Mouse (Mus musculus): ENCODE data around the gene Chd4.
A peak's percentile ranks its signal among the peaks of the same experiment; 100 is the strongest.
"Not testable (repeated sequence)": the region's sequence is repeated elsewhere in the genome, so short reads cannot be mapped to it uniquely, and the experiment has no call there.

Gene Chd4

DNA sequence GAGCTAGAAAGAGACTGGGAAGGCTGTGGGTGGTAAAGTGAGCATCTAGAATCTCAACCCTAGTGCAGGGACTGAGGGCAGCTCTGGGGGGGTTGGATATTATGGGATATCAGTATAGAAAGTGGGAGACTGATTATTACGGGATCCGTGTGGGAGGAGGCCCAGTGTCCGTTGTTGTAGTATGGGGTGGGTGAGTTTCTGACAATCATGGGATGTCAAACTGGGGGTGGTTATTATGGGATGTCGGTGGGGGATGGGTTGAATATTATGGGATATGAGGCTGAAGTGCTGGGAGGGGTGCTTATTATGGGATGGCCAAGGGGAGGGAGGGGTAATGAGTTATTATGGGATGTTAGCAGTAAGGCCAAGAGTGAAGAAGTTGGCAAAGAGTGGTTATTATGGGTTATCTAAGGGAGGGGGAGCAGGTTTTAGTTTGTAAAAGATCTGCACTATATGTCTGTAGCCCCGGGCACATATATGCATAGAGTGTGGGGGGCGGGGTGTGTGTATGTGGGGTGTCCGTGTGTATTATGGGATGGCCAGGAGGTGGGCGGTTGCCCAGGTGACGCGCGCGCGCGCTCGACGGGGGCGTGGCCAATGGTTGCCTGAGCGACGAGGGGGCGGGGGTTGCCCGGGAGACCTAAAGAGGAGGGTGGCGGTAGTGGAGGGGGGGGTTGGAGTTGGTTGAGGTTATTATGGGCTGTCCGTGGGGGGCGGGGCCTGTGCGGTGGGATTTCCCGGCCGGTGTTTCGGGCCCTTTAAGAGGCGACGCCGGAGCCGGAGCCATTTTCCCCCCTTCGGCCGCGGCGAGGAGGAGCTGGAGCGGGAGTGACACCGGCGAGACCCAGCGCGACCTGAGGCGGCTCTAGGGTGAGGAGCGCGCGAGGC lies at the start of gene Chd4:
Gene Chd4 (plus strand): TSS at position 591 of the 888 bp plus-strand sequence.
- peak; percentile 93 to 95 for DNase-seq (ENCODE audit: low spot score in 2 of 2)

GRCm38 (mm10) chr6:125046691-125047090 lies 49.1 kb upstream of the Chd4 start:
- peak; percentile 59 to 65 for DNase-seq (ENCODE audit: low spot score in 2 of 2)

DNA sequence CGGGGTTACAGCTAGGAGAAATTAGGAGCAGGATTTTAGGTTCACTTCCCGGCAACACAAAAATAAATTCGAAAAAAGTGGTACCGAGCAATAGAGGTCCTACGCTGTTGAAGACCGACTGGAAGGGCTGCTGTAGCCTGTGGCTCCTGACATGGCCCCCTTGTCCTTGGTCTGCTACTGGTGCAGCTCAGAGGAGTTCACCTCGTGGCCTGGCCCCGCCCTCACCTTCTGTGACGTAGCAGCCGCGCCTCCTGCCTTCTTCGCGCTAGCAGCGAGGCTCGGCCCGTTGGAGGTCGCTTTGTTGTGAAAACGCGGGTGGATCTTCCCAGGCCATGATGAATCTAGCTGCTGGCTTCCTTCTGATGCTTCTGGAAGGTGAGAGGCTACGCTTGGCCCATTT lies 46.1 kb upstream of the Chd4 start, which contains the start of gene Acrbp:
Gene Acrbp (plus strand): TSS at position 12 of the 400 bp plus-strand sequence.
- no peak for DNase-seq (ENCODE audit: low spot score in 2 of 2)

DNA sequence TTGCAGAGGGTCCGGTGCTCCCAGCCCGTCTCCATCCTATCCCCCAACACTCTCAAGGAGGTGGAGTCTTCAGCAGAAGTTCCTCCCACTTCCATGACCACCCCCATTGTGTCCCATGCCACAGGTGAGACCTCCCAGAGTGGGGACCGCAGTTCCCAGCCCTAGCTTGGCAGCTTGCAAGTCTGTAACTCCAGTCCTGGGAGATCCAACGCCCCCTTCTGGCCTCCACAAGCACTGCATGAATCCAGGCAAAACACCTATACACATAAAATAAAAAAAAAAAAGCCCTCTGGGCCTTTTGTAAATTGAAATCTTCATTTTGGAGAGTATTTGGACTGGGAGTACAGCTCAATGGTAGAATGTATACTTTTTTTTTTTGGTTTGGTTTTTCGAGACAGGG lies 44.5 kb upstream of the Chd4 start:
- no peak for DNase-seq (ENCODE audit: low spot score in 2 of 2)

DNA sequence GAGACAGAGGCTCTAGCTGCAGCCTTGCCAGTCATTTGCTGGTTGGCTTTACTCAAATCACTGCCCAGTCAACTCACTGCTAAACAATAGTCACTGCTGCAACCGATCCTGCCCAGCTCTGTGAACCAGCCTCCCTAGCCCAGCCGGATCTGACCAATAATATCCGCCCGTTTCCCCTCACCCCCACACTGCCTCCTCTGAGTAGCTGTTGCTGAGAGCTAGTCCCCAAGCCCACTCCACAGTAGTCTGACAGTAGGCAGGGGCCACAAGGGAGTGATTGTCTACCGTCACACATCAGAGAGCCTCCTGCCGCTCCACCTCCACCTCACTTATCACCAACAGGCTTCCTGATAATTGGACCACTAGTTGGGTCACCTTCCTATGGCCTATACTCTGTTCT lies 34.3 kb upstream of the Chd4 start:
- no peak for DNase-seq (ENCODE audit: low spot score in 2 of 2)

DNA sequence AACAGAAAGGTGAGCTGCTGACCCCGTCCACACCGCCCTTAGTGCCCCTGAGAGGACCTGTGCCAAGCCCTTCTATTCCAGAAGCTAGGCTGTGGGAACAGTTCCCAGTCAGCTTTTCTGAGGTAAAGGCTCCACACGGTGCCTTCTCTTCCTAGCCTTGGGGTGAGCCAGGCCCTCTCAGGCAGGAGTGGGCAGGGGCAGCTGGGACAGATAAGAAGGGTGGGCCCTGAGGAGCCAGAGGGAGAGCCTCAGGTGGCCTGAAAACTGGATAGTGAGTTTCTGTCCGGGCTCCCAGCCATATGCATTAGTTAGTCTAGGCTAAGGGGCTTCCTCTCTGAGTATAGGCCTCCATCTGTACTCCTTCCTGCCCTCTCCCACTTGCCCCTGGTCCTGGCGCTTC lies 33.3 kb upstream of the Chd4 start:
- DNase-seq (ENCODE audit: low spot score in 2 of 2), result no peak

DNA sequence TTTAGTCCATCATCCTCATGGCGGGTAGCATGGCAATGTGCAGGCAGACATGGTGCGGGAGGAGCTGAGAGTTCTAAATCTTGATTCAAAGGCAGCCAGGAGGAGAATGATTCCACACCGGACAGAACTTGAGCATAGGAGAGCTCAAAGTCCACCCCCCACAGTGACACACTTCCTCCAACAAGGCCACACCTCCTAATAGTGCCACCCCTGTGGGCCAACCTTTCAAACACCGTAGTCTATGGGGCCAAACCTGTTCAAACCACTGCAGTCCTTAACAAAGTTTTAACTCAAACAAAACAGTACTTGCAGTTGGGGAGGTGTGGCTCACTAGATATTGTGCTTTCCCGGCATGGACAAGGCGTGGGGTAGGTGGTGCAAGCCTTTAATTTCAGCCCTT lies 31.9 kb upstream of the Chd4 start:
- DNase-seq (ENCODE audit: low spot score in 2 of 2), result no peak

DNA sequence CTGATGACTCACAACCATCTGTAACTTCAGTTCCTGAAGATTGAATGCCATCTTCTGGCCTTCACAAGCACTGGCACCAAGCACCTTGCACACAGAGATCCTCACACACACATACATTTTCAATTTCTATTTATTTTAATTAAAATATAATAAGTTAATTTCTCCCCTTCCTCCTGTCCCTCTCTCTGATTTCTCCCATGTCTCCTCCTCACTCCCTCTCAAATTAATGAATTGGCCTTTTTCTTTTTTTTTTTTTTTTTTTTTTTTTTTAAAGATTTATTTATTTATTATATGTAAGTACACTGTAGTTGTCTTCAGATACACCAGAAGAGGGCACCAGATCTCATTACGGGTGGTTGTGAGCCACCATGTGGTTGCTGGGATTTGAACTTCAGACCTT lies 30.6 kb upstream of the Chd4 start:
- not testable (repeated sequence) for DNase-seq (ENCODE audit: low spot score in 2 of 2)

GRCm38 (mm10) chr6:125067571-125067995 lies 28.2 kb upstream of the Chd4 start, which contains the start of gene Lpar5:
Gene Lpar5 (plus strand): TSS chr6:125067920.
- peak; percentile 18 to 28 for DNase-seq (ENCODE audit: low spot score in 2 of 2)

GRCm38 (mm10) chr6:125071170-125071895 lies 24.4 kb upstream of the Chd4 start:
- peak; percentile 81 to 82 for DNase-seq (ENCODE audit: low spot score in 2 of 2)

DNA sequence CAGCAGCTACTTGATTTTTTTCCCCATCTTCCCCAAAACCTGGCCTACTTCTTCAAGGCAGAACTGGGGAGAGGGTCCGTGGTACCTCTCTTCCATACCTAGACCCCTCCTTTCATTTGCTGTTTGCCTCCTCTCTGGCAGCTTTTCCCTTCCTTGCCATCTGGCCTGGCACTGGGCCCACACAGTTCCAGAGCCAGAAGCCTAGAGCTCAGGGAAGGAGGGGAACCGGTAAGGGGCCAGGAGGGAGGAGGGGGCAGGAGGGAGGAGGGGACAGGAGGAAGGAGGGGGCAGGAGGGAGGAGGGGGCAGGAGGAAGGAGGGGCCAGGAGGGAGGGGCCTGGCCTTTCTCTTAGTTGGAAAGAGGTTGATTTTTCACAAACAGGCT lies 23.9 kb upstream of the Chd4 start:
- DNase-seq (ENCODE audit: low spot score in 2 of 2), result peak; percentile 26 to 38

GRCm38 (mm10) chr6:125073825-125074224 lies 22.0 kb upstream of the Chd4 start:
- peak; percentile 54 to 62 for DNase-seq (ENCODE audit: low spot score in 2 of 2)

GRCm38 (mm10) chr6:125081394-125081793 lies 14.4 kb upstream of the Chd4 start:
- DNase-seq (ENCODE audit: low spot score in 2 of 2), result no peak

GRCm38 (mm10) chr6:125081797-125082560 lies 13.8 kb upstream of the Chd4 start:
- no peak for DNase-seq (ENCODE audit: low spot score in 2 of 2)

DNA sequence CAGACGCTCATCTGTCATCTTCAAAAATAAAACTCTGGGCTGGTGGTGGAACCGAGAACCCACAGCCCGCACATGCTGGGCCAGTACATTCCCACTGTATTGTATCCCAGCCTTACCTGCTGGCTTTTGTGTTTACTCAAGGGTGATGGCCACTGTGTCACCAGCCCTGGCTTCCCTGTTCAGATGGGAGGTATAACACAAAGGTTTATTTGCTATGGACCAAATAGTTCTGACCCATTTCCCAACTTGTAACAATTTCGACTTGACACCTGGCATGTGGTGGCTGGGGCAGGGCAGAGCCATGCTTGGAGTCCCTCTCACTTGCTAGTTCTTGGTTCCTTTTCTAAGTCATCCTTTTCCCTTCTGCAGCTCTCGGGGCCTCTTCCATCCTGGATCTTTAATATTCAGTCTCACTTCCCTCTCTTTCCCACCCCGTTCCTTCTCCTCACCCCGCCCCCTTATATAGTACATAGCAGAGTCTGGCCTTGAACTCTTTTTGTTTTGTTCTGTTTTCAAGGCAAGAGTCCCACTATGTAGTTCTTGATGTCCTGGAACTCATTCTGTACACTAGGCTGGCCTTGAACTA lies 12.9 kb upstream of the Chd4 start:
- DNase-seq (ENCODE audit: low spot score in 2 of 2), result no peak

DNA sequence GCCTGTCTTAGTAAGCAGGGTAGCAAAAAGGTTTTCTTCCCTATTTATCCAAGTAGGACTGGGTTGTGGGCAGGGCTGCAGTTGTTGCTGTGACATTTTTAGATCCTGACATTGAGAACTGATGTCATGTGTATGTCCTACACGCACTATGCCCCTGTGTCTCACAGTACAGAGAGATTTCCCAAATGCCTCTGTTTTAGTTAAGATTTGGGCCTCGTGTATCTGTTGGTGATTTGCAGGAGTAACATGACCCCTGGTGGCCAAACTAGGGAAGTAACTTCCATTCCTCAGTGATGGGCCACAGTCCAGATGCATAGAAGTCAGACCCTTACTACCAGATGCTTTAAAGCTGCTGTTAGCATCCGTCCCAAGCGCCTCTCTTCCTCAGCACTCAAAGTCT lies 11.4 kb upstream of the Chd4 start:
- peak; percentile 64 to 66 for DNase-seq (ENCODE audit: low spot score in 2 of 2)

- no peak for DNase-seq (ENCODE audit: low spot score in 2 of 2)
These were observed 7.8 kb upstream of the Chd4 start for GRCm38 (mm10) chr6:125087937-125088336.

- DNase-seq (ENCODE audit: low spot score in 2 of 2), result peak in 1 of 2 experiments; percentile 43
These were observed 7.0 kb upstream of the Chd4 start for GRCm38 (mm10) chr6:125088561-125089321.

GRCm38 (mm10) chr6:125089521-125090321 lies 6.1 kb upstream of the Chd4 start:
- peak; percentile 57 to 63 for DNase-seq (ENCODE audit: low spot score in 2 of 2)

Measured in spleen, postnatal 36 days (tissue).